Mouse (Mus musculus): ENCODE measurements at regions not wholly inside any gene's neighbourhood (a gene's known extent, or its start where the extent isn't known, plus 50 kb on each side); places are given as distances from the start of the nearest gene placed in this dataset.

DNA sequence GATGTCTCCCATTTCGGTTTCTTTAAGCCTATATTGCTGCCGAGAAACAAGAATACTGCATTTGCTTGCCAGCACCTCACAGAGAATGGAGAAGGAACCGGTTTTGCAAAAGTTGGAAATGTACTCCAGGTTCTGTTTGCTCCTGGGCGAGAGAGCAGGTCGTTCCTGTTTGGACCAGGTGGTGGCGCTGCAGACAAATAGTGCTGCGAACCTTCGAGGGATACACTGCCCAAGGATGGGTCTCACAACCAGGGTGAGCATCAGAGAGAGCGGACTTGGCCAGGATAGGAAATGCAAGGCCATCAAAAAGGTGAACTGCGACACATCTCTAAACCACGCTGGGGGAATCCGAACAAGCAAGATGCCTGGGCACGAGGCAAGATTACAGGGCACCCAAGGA lies 54.0 kb upstream of the Ets2 start:
- DNase-seq: peak; percentile 89

- DNase-seq: no peak
Observed at GRCm38 (mm10) chr16:95642784-95643590, 56.6 kb upstream of the Erg start.

- DNase-seq: no peak
Observed at GRCm38 (mm10) chr16:95640670-95641069, 54.3 kb upstream of the Erg start.

GRCm38 (mm10) chr16:95639677-95640076 lies 53.3 kb upstream of the Erg start:
- DNase-seq: no peak

GRCm38 (mm10) chr16:95637850-95638249 lies 51.5 kb upstream of the Erg start:
- DNase-seq: no peak

DNA sequence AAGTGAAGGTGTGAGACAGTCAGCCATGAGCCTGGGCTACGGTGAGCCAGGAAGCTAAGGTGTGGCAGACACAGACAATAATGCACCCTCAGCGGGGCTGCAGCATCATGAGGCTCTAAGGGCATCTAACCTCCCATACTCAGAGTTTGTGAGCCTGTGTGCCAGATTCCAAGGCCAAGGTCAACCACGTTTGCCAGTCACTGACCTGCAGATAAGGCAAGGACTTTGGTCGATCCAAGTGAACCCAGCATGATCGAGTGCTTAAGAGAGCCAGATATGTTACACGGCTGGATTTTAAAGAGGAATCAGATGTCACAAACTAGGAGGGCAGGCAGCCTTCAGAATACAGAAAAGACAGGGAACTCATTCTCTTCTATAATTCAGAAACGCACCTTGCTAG lies 50.2 kb upstream of the Erg start:
- no peak for DNase-seq

Measured in kidney, postnatal 10 days (tissue).